Mouse (Mus musculus) retina, embryonic 14.5 days (tissue): ENCODE measurements at regions not wholly inside any gene's neighbourhood (a gene's known extent, or its start where the extent isn't known, plus 50 kb on each side); places are given as distances from the start of the nearest gene placed in this dataset.

ENCODE experiments used
- DNase-seq: peaks from one replicate; pipeline ENCODE4 v3.0.0-alpha.2; 2015; ENCODE audit warnings: low spot score

DNA sequence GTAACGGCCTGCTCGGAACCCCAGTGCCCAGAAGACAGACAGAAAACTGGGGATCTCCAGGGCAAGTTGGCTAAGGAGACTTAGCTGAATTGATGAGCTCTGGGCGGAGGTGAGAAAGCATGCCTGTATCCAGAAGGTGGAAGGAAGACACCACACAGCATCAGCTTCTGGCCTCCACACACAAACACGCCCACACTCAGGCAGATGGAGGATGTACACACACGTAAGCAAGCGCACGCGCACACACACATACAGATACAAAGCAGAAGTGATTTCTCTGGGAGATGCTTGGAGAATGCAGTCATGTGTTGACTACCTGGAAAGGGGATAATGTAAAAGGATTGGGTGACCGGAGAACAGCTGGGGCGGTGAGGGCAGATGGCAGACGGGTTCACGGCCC lies 171.2 kb upstream of the Jarid2 start:
- DNase-seq: no peak

DNA sequence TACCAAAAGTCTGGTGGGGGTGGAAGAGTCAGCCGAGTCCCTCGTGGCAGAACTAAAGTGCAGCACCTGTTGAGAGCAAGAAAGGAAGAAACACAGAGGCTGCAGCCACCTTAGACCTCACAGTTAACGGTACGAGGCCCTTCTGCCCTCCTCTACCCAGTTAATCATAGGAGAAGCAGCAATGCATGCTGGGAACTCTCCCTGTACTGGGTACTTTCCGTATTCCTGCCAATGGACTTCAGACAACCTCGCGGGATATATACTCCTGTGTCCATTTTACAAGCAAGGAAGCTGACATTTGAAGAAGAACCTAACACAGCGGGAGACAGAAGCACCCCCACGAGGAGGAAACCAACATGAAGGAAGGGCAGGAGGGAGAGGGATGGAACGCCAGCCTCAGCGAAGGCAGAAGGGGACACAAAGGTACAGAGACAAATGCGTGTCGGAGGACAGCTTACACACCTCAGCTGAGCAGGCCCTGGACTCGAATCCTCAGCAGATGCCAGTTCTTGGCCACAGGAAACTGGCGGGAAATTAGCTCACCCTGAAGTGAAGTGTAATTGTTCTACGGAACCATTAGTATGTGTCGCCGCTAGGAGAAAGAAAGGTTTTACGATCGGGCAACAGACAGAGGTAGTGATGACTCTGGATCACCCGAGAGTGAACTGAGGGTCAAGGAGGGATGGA lies 170.6 kb upstream of the Jarid2 start:
- no peak for DNase-seq

DNA sequence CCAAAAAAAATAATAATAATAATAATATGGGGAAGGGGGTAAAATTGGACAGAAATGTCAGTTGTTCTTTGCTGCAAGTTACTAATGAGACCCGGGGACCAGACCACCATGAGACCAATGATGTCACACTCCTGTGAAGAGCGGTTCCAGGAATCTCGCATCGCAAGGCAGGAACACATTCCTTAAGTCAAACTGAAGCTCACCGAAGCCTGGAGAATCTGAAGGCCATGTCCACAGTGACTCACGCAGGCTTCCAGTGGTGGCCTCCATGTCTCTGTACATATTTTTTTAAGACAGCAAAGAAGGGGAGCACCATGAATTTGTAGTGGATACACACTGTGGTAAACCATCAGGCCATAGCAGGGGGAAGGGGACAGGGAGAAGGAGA lies 170.1 kb upstream of the Jarid2 start:
- no peak for DNase-seq

DNA sequence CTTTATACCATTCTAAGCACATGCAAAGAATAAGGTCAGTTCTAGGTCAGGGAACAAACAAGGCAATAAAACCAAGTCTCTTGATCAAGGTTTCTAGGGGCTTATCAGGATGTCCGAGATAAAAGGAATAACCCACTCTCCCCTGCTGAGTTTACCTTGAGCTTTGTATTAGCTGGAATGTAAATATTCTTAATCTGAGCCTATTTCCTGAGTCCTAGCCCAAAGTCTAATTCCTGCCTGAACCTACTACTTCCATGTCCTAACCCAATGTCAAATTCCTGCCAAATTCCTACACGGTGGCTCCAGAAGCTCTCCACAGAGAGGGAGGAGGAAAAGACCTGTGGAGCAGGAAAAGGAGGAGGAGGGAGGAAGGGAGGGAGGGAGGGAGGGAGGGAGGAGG lies 169.6 kb upstream of the Jarid2 start:
- no peak for DNase-seq

DNA sequence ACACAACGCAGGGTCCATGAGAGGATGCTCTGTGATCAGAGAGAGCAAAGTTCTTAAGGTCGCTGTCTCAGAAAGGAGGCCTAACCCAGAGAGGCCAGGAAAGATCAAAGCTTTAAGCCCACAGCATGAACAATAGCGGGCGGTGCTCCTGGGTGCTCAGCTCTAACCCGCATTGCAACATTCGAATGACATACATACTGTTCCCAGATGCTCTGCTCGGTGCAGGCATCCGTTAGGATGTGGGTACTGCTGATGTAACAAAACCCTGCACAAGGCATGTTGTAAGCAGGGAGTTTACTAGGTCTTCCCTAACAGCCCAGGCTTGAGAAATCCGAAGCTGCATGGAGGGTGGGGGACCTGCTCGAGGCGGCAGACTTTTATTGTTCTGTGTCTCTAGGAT lies 164.6 kb upstream of the Jarid2 start:
- DNase-seq: no peak

DNA sequence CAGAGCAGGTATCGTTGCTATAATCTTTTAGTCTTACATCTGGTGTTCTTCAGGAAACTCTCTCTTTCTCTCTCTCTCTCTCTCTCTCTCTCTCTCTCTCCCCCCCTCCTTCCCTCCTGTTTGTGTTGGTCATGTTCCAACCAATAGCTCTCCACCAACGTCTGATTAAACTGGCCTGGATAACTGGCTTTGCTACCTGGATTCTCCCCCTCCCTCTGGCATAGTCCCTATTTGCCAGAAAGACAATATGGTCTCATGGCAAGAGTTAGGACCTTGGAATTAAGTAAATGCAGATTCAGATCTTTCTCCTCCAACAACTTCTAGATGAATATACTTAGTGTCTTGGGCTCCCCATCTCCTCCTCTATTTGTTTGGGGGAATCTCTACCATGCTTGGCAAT lies 161.6 kb upstream of the Jarid2 start:
- DNase-seq: no peak

DNA sequence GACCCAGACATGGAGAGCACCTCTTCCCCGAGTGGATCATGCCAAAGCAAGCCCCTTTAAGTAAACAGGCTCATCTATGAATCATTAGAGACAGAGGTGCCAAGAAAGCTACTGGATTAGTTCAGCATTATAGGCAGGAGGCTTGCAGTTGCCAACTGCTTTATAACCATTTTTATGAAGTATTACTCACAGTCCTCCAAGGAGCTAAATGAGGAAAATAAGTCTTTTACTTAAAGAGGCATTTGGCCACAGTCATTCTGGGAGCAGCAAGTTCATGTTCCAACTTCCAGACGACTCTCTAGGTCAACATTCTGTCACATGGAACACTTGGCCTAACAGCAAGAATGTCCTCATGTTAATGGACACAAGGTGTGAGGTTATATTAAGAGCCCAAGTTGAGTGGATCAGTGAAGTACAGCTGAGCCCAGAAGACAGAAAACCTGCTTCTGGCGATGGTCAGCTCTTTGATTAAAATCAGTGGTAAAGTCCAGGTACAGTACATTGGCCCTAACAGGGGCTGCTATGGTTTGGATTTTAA lies 160.0 kb upstream of the Jarid2 start:
- DNase-seq: no peak

DNA sequence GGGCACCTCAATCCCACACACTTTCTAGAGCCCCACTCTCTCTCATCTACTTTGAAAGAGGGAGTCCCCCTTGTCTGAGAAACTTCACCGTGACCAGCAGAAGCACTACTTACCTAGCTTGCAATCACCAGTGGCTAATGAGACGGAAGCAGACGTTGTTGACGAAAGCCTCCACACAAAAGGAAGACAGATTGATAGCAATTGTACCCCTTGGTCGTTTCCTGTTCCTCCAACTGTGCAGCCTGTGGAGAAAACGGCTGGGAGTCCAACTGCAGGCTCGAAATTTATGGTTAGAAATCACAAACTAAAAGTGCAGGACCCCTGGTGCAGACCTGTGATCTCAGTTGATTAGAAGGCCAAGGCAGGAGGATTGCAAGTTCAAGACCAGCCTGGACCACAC lies 155.8 kb upstream of the Jarid2 start:
- no peak for DNase-seq

DNA sequence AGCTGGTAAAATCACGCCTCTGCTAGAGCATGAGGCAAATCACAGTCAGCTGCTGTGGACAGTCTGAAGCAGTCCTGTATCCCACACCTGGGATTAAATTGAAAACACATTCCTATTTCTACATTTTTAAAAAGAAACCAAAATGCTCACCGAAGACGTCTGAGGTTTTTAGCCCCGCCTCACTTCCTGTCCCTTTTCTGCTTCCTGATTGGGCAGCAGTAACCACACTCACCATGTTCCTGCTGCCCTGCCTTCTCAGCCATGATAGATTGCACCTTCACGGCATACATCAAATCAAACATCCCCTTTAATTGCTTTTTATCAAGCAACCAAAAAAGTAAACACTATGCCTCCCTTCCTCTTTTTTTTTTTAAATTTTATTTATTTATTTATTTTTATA lies 150.1 kb upstream of the Jarid2 start:
- no peak for DNase-seq

DNA sequence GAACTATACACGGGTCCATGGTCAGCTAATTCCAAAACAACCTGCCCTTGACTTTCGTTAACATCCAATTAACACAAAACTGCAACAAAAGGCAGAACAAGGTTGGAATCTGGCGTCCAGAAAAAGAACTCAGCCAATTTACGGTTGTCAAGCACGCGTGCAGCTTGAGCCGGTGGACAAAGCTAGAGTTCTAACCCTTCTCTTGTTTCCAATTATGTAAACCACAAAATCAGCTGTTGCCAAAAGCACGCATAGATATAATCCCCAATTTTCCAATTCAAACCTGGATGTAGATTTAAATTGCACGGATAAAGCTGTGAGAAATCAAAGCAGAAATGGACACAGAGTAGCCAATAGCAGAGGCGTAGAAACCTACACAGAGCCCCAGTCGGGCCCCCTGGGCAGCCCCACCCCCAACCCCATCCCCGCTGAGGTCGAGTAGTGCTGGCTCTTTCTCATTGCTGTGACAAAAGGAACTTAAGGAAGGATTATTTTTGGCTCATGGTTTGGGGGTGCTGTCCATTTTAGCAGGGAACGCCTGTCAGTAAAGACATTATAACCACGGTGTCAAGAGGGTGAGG lies 149.0 kb upstream of the Jarid2 start:
- no peak for DNase-seq

DNA sequence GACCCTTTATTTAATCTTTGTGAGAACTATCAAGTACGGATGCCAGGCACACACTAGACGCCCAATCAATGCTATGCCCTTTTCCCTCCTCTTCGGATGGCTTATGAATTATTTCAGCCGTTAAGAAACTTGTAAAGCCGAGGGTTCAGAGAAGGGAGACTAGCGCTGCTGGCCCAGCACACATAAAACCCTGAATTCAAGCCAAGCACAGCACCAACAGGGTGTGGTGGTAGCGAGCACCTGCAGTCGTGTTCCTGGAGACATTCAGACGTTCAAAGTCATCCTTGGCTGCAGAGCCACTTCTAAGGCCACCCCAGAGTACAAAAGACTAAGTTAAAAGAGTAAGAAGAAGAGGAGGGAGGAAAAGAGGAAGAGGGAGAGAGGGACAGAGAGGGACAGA lies 148.5 kb upstream of the Jarid2 start:
- DNase-seq: no peak

DNA sequence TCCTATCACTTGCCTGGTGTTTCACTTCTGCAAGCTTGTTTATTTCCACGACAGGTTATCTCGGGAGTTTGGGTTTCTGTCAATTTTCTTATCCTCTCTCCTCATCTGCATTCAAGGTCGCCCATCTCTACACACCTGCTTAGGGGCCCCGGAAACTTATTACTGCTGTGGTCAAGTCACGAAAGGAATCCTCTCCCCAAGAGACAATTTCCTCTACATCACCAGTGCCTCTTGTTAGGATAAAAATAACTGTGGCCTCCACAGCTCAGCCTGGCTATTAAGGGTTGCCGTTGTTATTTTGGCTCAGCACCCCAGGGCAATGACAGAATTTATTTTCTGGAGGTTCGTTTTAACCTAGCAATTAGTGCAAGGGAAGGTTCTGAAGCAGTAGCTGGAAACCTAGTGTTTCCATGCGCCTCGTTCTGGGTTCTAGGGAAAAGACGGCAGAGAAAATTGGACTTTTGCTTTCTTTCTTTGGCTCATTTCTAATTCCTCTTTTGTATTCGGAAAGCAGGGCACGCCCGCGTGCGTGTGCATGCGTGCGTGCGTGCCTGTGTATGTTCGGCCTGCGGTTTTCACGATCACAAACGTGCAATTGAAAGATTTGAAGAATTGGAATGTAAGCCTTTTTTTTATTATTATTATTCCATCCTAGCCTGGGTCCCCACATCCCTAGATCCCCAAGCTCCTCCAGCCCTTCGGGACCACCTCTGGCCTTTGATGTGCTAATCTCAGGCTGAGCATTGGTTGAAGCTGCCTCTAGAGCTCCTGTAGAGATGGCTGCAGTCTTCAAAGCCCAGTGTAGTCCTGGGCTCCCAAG lies 147.1 kb upstream of the Jarid2 start:
- no peak for DNase-seq

DNA sequence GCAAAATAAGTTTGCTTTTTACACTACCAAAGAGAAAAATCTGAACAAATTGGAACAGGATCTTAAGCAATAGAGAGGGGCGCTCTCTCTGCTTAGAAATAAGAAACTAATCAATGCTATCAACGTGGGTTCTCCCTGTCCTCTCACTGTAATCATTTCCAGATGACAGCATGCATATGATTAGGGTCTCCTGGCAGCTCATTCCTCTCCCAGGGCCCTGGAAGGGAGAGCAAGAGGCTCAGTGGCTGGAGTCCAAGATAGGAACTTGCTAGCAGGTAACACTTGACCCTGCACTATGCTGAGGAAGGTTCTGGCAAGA lies 146.5 kb upstream of the Jarid2 start:
- no peak for DNase-seq

DNA sequence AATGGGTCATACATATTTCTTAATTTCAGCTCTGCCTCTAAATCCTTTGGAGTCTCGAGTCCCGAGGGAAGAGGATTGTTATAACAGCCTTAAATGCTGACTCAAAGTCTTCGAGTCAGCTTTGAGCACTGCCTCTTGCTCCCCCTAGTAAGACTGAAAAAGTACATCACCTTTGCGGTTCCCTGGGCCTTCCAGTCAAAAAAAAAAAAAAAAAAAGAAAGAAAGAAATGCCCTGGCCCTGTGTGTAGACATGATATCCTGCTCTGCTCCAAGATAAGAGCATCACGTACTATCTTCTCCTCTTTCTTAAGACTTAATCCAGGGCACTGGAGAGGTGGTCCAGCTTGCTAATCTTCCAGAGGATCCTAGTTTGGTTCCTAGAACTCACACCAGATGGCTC lies 145.7 kb upstream of the Jarid2 start:
- DNase-seq: no peak

DNA sequence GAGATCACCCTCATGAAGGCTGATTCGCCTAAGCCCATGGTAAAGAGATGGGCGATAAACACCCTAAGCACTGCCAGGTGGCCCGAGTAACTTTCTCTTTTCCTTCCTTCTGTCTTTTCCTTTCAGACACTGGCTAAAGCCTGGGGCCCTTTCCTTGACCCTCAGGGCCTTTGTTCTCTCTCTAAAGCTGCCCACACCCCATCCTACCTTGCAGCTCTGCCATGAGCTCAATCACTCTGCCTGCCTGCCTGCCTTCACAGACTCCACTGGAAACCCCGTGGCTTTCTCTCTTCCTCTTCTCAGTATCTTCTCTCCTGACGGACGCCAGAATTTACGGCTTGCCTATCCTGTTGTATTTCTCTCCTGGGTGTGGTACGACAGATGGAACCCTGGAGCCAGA lies 145.1 kb upstream of the Jarid2 start:
- DNase-seq: no peak

DNA sequence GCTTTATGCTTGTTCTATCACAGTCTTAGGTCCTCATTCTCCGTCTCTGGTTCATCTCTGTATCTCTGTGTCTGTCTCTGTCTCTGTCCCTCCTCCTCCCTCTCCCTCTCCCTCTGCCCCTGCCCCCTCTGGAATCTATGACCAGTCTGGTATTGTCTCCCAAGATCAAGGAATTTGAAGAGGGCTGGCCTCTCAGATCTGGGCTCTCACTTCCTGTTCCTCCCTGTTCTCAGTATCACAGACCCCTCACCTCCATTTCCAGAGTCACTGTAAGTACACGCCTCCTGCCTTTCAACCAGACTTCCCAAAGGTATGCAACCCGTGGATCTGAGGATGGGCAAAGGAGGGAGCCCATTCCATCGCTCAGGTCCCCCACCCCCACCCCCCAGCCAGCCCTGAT lies 144.7 kb upstream of the Jarid2 start:
- DNase-seq: no peak

DNA sequence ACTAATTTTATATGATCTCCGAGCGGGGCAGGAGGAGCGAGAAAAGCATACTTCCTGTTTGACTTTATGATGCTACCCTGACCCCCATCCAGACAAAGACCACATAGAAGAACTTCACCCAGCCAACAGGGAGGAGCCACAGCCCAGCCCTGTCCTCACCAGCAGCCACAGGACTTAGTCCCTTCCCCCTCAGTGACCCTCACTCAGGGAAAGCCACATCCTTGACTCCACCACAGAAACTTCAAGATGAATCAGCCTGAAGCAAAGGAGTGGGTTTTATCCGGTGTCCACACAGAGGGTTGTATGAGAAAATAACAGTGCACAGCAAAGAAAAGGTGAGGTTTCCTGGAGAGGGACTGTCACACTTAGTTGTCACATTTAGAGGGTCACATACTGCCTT lies 141.4 kb upstream of the Jarid2 start:
- no peak for DNase-seq

DNA sequence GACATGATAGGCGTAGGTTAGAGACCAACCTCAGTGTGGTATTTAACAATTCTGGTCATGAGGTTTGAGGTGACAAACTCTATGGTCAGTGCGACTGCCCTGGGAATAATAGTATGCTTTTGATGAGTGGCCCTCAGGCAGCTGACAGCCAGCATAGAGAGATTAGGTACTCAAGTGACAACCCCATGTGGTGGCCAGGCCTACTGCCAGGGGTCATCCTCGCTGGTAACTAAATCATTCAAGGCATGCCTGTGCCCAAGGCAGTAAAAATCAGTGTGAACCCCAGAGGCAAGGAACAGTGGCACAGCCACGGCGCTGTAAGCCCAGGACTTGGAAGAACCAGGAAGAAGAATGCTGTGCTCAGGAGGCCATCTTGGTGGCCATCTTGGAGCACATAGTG lies 134.6 kb upstream of the Jarid2 start:
- no peak for DNase-seq

DNA sequence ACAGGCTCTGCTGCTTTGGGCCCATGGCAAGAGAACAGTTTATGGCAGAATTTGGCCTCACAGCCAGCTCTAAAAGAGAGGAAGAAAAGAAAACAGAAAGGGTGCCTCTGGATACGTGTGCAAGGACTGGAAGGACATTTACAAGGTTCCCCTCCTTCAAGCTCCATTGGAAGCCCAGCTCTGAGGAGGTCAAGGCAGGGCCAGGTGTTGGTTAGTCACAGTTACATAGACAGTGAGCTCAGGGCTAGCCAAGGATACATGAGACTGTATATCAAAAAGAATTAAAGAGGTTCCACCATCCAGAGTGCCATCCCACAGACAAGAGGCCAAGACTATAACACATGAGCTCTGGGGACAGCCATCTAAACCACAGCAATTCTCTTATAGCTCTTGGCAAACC lies 131.6 kb upstream of the Jarid2 start:
- DNase-seq: no peak

DNA sequence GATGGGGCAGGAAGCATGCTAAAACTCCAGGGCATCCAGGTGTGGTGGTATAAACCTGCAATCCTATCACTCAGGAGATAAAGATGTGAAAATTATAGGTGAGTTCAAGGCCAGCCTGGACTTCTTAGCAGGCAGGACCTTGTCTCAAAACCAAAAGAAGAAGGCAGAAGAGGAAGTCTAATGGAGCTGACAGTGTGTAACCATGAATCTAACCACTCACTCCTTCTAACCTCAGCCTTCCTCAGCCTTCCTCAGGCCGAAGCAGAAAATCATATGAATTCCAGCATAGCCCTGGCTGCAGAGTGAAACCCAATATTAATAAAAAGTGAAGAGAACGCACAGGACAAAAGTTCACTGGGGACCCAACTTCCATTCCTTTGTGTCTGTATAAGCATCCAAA lies 128.2 kb upstream of the Jarid2 start:
- DNase-seq: no peak

DNA sequence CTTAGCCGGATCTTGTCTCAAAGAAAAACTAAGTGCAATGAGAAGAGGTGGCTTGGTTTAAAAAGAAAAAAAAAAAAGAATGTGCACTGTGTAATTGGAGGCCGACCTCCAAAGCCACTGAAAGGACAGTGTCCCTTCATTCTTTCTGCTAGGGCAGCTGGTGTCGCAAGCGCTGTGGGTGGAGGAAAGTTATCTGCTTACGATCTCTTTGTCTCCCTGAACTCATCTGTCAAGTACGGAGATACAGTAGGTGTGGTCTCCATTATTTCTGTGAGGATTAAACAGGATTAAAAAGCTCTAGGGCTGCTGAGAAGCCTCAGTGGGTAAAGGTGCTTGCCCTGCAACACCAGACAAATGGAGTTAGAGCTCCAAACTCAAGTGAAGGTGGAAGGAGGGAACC lies 126.6 kb upstream of the Jarid2 start:
- no peak for DNase-seq

DNA sequence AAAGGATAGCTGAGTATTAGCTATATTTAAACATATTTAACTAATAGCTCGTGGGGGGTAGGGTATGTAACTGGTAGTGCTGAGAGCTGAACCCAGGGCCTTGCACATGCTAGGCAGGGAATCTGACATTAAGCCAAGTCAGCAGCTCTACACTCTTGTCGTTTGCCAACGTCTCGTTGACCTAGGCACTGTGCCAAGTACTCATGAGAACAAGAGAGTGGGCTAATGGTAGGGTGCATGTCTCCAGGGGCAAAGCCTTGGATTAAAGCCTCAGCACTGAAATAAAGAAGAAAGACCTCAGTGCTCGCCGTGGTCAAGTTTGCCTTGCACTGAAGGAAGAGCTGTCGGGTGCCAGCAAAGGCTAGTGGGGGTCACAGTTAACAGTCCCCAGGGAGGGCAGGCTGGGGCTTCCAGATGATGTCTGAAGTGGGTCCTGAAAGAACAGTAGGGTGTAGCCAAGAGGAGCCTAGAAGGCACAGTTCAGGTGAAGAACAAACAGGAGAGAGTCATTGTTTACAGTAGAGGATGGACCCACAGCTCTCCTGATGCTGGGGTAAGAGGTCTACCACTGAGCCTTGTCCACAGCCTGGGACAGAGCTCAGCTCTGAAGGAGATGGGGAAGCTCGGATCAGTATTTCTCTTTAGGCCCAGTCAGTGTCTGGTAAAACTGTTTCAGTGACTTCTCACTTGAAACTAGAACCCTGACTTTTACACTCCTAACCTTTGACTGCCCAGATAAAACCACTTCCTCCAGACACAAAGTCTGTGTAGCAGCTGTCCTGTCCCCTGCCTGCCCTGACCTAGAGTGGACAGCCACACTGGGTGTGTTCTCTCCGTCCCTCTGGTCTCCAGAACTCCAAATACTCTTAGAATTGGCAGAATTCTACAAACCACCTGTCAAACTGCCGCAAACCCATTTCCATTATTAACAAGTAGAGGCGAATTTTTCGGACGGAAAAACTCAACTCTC lies 121.7 kb upstream of the Jarid2 start:
- DNase-seq: no peak
